Mouse (Mus musculus) G1E (cell line): ENCODE data around the gene Lrrc27. TPM values are rescaled to one million over a fixed set of nuclear protein-coding genes. Genes with fewer than 3 reads are reported as not detected.

ENCODE experiments used
- ATAC-seq: 2 replicates; pipeline ENCODE4 v1.8.0; 2016; ENCODE audit warnings: mild to moderate bottlenecking; ENCODE audit not compliant: insufficient number of reproducible peaks, poor library complexity, low FRiP score, severe bottlenecking; ENCODE audit errors: extremely low read depth
- DNase-seq: peaks from one replicate; pipeline ENCODE4 v3.0.0; 2012; ENCODE audit warnings: low spot score
- H3K27me3 ChIP-seq: 2 replicates; pipeline ENCODE4 v1.6.1; 2012; ENCODE audit warnings: mild to moderate bottlenecking, low read length, inconsistent platforms; ENCODE audit not compliant: insufficient read depth
- H3K36me3 ChIP-seq: replicated peaks from 2 replicates; pipeline ENCODE3; 2012; ENCODE audit warnings: mild to moderate bottlenecking, inconsistent platforms
- H3K4me1 ChIP-seq: 2 replicates; pipeline ENCODE4 v1.6.1; 2012; ENCODE audit warnings: low read depth, low read length, inconsistent platforms, mixed read lengths; ENCODE audit not compliant: insufficient read depth
- H3K4me3 ChIP-seq: 2 replicates; pipeline ENCODE4 v1.5.1; 2012; ENCODE audit warnings: low read depth, mild to moderate bottlenecking, inconsistent platforms, low read length, moderate library complexity, mixed read lengths
- H3K9me3 ChIP-seq: replicated peaks from 2 replicates; pipeline ENCODE4 v1.6.1; 2012; ENCODE audit warnings: inconsistent platforms
- CTCF ChIP-seq: IDR thresholded peaks from 2 replicates; pipeline ENCODE4 v1.5.1; 2012; ENCODE audit warnings: low read depth, low read length, inconsistent platforms, mixed read lengths
- GATA1 ChIP-seq: IDR thresholded peaks from 2 replicates; pipeline ENCODE4 v1.6.1; 2012; ENCODE audit warnings: borderline replicate concordance, low read length, inconsistent platforms, mixed read lengths
- GATA2 ChIP-seq: IDR thresholded peaks from 2 replicates; pipeline ENCODE4 v1.6.1; 2012; ENCODE audit warnings: low read depth, low read length, inconsistent platforms, borderline replicate concordance
- POLR2AphosphoS5 ChIP-seq: IDR thresholded peaks from 2 replicates; pipeline ENCODE4 v1.6.1; 2012; ENCODE audit warnings: low read depth, low read length, inconsistent platforms; ENCODE audit not compliant: insufficient replicate concordance
- TAL1 ChIP-seq: conservative IDR thresholded peaks from 2 replicates; pipeline ENCODE4 v1.6.1; 2012; ENCODE audit warnings: low read depth, low read length, inconsistent platforms, mixed read lengths
- polyA plus RNA-seq: library from polyadenylated mRNA; stranded (reverse); fragments of >175 nt; gene quantifications from 2 replicates; pipeline ENCODE4 v1.2.3, GENCODE M21; 2012
- total RNA-seq, 2 experiments: library from RNA; stranded (forward) in 1 of 2; stranded (reverse) in 1 of 2; fragments of 200-1000 nt in 1 of 2; fragments of >200 nt in 1 of 2; fragmentation: Nextera tagmentation in 1 of 2; gene quantifications; 2 replicates each; pipeline ENCODE4 v1.2.3; 2014 to 2017

Lrrc27 gene
- total and polyA plus RNA-seq, 3 experiments: 1.0 TPM; not detected in 2

- ATAC-seq (no peak), DNase-seq (no peak)
- Histone ChIP-seq H3K9me3 (peaks cover 53% of the 10 kb centered on the region), H3K27me3 (peaks cover 2% of the 10 kb centered on the region; the same call in 1 of the 2 replicates), H3K36me3 (no peaks in the 10 kb centered on the region), H3K4me3 (no peak overlapping the region), H3K4me1 (no peaks in the 10 kb centered on the region)
- no peak for TF ChIP-seq GATA2
- TF ChIP-seq GATA1: no peak
- TF ChIP-seq CTCF: no peak
- TF ChIP-seq POLR2AphosphoS5: no peak
- TF ChIP-seq TAL1: no peak
Measured at GRCm38 (mm10) chr7:139222341-139222740, 9.6 kb downstream of the Lrrc27 start.

GRCm38 (mm10) chr7:139224070-139224469 lies 11.3 kb downstream of the Lrrc27 start:
- peaks cover 2% of the 10 kb centered on the region; the same call in 1 of the 2 replicates for H3K27me3 ChIP-seq
- no peak for DNase-seq
- no peaks in the 10 kb centered on the region for H3K36me3 ChIP-seq
- no peak overlapping the region for H3K4me3 ChIP-seq
- H3K9me3 ChIP-seq: peaks cover 55% of the 10 kb centered on the region
- no peaks in the 10 kb centered on the region for H3K4me1 ChIP-seq
- TF ChIP-seq GATA1: no peak
- TF ChIP-seq POLR2AphosphoS5: no peak
- TF ChIP-seq GATA2: no peak
- TF ChIP-seq CTCF: no peak
- no peak for TF ChIP-seq TAL1
- no peak for ATAC-seq

GRCm38 (mm10) chr7:139224725-139225124 lies 11.9 kb downstream of the Lrrc27 start:
- H3K36me3 ChIP-seq: no peaks in the 10 kb centered on the region
- ATAC-seq (no peak), DNase-seq (no peak)
- no peak overlapping the region for H3K4me3 ChIP-seq
- H3K4me1 ChIP-seq: no peaks in the 10 kb centered on the region
- H3K27me3 ChIP-seq: no peaks in the 10 kb centered on the region
- peaks cover 57% of the 10 kb centered on the region for H3K9me3 ChIP-seq
- TF ChIP-seq POLR2AphosphoS5 (no peak), GATA1 (no peak), CTCF (no peak), GATA2 (no peak), TAL1 (no peak)

- Histone ChIP-seq H3K4me3 (no peak overlapping the region), H3K27me3 (peaks cover 2% of the 10 kb centered on the region; the same call in 1 of the 2 replicates), H3K36me3 (no peaks in the 10 kb centered on the region), H3K4me1 (no peaks in the 10 kb centered on the region), H3K9me3 (peaks cover 61% of the 10 kb centered on the region)
- DNase-seq (no peak), ATAC-seq (no peak)
- no peak for TF ChIP-seq CTCF
- TF ChIP-seq TAL1: no peak
- no peak for TF ChIP-seq GATA1
- TF ChIP-seq GATA2: no peak
- no peak for TF ChIP-seq POLR2AphosphoS5
Measured at GRCm38 (mm10) chr7:139226416-139226815, 13.6 kb downstream of the Lrrc27 start.

- H3K36me3 ChIP-seq: no peaks in the 10 kb centered on the region
- TF ChIP-seq GATA2: no peak
- TF ChIP-seq TAL1: no peak
- TF ChIP-seq GATA1: no peak
- no peak for TF ChIP-seq CTCF
- no peak for TF ChIP-seq POLR2AphosphoS5
- peaks cover 2% of the 10 kb centered on the region; the same call in 1 of the 2 replicates for H3K27me3 ChIP-seq
- H3K4me1 ChIP-seq: no peaks in the 10 kb centered on the region
- ATAC-seq: no peak
- peaks cover 57% of the 10 kb centered on the region for H3K9me3 ChIP-seq
- no peak for DNase-seq
- H3K4me3 ChIP-seq: no peak overlapping the region
Measured at GRCm38 (mm10) chr7:139228447-139229171, 15.8 kb downstream of the Lrrc27 start.

- ATAC-seq: no peak
- no peak for DNase-seq
- peaks cover 5% of the 10 kb centered on the region for H3K4me1 ChIP-seq
- H3K27me3 ChIP-seq: peaks cover 6% of the 10 kb centered on the region
- no peak overlapping the region for H3K4me3 ChIP-seq
- H3K36me3 ChIP-seq: no peaks in the 10 kb centered on the region
- H3K9me3 ChIP-seq: peaks cover 55% of the 10 kb centered on the region
- TF ChIP-seq TAL1 (no peak), GATA2 (no peak), POLR2AphosphoS5 (no peak), GATA1 (no peak), CTCF (no peak)
Measured at GRCm38 (mm10) chr7:139229837-139230236, 17.0 kb downstream of the Lrrc27 start.
